Mouse (Mus musculus) midbrain, embryonic 16.5 days (tissue): ENCODE data around the gene Hyal1. TPM values are rescaled to one million over a fixed set of nuclear protein-coding genes. Genes with fewer than 3 reads are reported as not detected.

Experiments used
- ATAC-seq: fragments of 200-750 bp; cut with Nextera tagmentation; 2 replicates; pipeline ENCODE4 v1.8.0; 2017; ENCODE audit warnings: moderate TSS enrichment
- H3K27ac ChIP-seq: fragments of 300-500 bp; sonication (generic); 2 replicates; pipeline ENCODE4 v1.5.1; 2014; ENCODE audit warnings: mild to moderate bottlenecking, low read length, mixed read lengths
- H3K27me3 ChIP-seq: fragments of 300-500 bp; sonication (generic); 2 replicates; pipeline ENCODE4 v1.6.1; 2014; ENCODE audit warnings: low read depth, low read length, mixed read lengths; ENCODE audit not compliant: control insufficient read depth, insufficient read depth
- H3K36me3 ChIP-seq: fragments of 300-500 bp; sonication (generic); 2 replicates; pipeline ENCODE4 v1.6.1; 2014; ENCODE audit warnings: mild to moderate bottlenecking, low read length, moderate library complexity, mixed read lengths; ENCODE audit not compliant: control insufficient read depth, insufficient read depth
- H3K4me1 ChIP-seq: fragments of 300-500 bp; sonication (generic); 2 replicates; pipeline ENCODE4 v1.6.1; 2014; ENCODE audit warnings: mild to moderate bottlenecking, low read length, mixed read lengths; ENCODE audit not compliant: control insufficient read depth, insufficient read depth
- H3K4me2 ChIP-seq: fragments of 300-500 bp; sonication (generic); 2 replicates; pipeline ENCODE4 v1.6.1; 2014; ENCODE audit warnings: mild to moderate bottlenecking, low read length, mixed read lengths
- H3K4me3 ChIP-seq: fragments of 300-500 bp; sonication (generic); 2 replicates; pipeline ENCODE4 v1.5.1; 2014; ENCODE audit warnings: low read depth, mild to moderate bottlenecking, low read length, moderate library complexity, mixed read lengths
- H3K9ac ChIP-seq: fragments of 300-500 bp; sonication (generic); 2 replicates; pipeline ENCODE4 v1.6.1; 2014; ENCODE audit warnings: low read depth, low read length, mixed read lengths
- H3K9me3 ChIP-seq: fragments of 300-500 bp; sonication (generic); replicated peaks from 2 replicates; pipeline ENCODE4 v1.6.1; 2014; ENCODE audit warnings: mild to moderate bottlenecking, low read length, mixed read lengths; ENCODE audit not compliant: control insufficient read depth, poor library complexity, severe bottlenecking
- WGBS: fragments of 180-500 bp; shearing (Covaris S2); extraction: QIAGEN DNeasy Blood & Tissue Kit; methylation state at CpG from one replicate; pipeline ENCODE4 v1.1.7; 2014; 5-methylcytosine and 5-hydroxymethylcytosine counted together
- polyA plus RNA-seq: library from polyadenylated mRNA; unstranded; fragments of >200 nt; fragmentation: Nextera tagmentation; extraction: Ambion mirVana; gene quantifications from 2 replicates; pipeline ENCODE4 v1.2.1, GENCODE M21; 2015

The Hyal1 gene
- polyA plus RNA-seq: 7.2 TPM in 2 replicates

DNA sequence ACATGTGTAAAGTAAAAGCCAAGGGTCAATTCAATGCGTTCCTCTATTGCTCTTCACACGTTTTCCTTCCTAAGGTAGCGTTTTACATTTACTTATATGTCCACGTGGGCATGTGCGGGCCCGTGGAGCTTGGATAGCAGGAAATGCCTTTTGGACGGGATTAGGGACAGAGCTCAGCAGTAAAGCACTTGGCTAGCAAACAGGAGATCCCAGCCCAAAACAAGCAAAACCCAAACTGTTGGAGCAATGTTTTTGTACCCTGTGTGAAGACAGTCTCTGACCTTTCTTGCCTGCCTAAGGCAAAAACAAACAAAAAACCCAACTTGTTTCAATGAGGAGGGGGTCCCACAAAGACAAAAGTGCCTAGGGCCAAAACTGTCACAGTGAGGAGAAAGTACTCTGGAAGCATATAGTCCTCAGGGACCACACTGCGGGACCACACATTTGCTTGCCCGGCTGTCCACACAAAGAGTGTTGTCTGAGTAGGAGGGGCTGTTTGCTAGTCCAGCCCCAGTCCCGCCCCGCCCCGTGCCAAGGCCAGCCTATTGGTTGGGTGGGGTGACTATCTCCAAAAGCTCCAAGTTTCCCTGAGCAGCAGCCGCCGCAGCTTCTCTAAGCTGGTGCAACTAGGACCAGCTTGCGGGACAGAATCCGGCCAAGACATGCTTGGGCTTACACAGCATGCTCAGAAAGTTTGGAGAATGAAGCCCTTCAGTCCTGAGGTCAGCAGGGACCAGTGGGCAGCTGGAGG is at the start of gene Hyal1:
TSS of gene Hyal1 (plus strand) at position 571 of the 751 bp plus-strand sequence.
- no peak within 1 kb of the TSS; the same call in 1 of the 2 replicates for H3K9ac ChIP-seq
- no peaks in the 10 kb centered on the region for H3K9me3 ChIP-seq
- ATAC-seq: no peak
- no peaks in the 10 kb centered on the region for H3K27me3 ChIP-seq
- H3K27ac ChIP-seq: peak within 1 kb of the TSS; percentile 35; the same call in 1 of the 2 replicates
- H3K4me2 ChIP-seq: peak within 1 kb of the TSS; percentile 29
- WGBS: 30% methylated on average over 16 of the region's 16 CpGs
- H3K4me3 ChIP-seq: peak within 1 kb of the TSS; percentile 10; the same call in 1 of the 2 replicates
- H3K4me1 ChIP-seq: peaks cover 17% of the 10 kb centered on the region
- H3K36me3 ChIP-seq: peaks cover 13% of the 10 kb centered on the region; the same call in 1 of the 2 replicates

DNA sequence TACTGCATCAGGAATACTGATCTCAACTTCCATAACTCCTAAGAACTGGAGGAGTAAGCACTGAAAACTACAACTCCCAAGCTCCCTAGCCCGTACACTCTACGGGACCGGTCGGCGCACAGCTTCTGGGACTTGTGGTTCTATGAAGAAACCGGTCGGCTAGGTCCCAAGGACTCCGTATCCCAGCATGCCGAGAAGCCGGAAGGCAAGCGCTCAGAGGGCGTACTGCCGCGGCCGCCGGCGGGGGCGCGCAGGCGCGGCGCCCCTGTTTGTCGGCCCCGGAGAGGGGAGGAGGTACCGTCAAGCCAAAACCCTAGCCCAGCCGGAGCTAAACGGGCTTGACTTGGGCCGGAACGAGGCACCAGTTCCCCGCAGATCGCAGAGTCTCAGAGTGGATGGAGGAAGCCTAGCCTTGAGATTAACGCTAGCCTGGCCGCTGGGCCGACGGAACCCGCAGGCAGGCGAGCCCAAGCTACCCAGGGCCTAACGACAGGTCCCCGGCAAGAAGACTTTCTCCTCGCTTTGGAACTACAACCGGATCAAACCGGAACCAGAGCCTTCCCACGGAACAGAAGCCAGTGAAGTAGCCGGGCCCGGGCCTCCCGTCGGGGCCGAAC is 42.8 kb upstream of the Hyal1 start, which contains the start of gene Tmem115:
TSS of gene Tmem115 (plus strand) at position 155 of the 617 bp plus-strand sequence.
- Histone ChIP-seq H3K27ac (peak within 1 kb of the TSS; percentile 69), H3K4me3 (peak within 1 kb of the TSS; percentile 88), H3K4me2 (peak within 1 kb of the TSS; percentile 98), H3K9ac (peak within 1 kb of the TSS; percentile 86), H3K4me1 (peaks cover 21% of the 10 kb centered on the region), H3K36me3 (peaks cover 8% of the 10 kb centered on the region), H3K27me3 (no peaks in the 10 kb centered on the region), H3K9me3 (no peaks in the 10 kb centered on the region)
- ATAC-seq: peak; percentile 98
- under 1% methylated on average over 48 of the region's 48 CpGs for WGBS

DNA sequence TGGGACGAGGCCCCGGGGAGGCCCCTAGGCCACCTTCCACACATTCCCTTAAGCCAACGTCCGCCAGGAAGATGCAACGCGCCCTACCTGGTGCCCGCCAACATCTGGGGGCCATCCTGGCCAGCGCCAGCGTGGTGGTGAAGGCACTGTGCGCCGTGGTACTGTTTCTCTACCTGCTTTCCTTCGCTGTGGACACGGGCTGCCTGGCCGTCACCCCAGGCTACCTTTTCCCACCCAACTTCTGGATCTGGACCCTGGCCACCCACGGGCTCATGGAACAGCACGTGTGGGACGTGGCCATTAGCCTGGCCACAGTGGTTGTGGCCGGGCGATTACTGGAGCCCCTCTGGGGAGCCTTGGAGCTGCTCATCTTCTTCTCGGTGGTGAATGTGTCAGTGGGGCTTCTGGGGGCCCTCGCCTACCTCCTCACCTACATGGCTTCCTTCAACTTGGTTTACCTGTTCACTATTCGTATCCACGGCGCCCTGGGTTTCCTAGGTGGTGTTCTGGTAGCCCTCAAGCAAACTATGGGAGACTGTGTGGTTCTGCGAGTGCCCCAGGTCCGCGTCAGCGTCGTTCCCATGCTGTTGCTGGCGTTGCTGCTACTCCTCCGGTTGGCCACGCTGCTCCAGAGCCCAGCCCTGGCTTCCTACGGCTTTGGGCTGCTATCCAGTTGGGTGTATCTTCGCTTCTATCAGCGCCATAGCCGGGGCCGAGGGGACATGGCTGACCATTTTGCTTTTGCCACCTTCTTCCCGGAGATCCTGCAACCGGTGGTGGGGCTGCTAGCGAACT is 42.1 kb upstream of the Hyal1 start:
- ATAC-seq: no peak; the same call in 1 of the 2 replicates
- no peaks in the 10 kb centered on the region for H3K27me3 ChIP-seq
- H3K9me3 ChIP-seq: no peaks in the 10 kb centered on the region
- H3K4me1 ChIP-seq: peaks cover 21% of the 10 kb centered on the region
- H3K4me2 ChIP-seq: peak overlapping the region; percentile 98
- H3K4me3 ChIP-seq: peak overlapping the region; percentile 88
- peak overlapping the region; percentile 69 for H3K27ac ChIP-seq
- WGBS: under 1% methylated on average over 40 of the region's 40 CpGs
- peak overlapping the region; percentile 86 for H3K9ac ChIP-seq
- peaks cover 14% of the 10 kb centered on the region for H3K36me3 ChIP-seq

DNA sequence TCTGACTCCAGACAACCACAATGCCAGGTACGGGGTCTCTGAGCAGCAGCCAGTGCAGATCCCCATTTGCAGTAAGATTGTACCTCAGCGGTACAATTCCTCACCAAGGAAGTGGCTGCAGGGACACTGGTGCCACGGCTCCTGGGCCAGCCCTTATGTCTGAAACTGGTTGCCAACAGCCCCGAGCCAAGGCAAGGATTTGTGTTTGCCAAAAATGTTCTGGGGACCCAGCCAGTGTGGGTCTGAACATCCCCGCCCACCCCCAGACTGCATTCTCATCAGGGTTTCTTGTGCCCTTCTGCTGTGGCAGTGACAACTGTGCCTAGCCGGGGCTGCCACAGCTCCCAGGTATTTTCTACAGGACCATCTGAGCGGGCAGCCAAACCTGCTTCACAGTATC is 38.5 kb upstream of the Hyal1 start:
- Histone ChIP-seq H3K9ac (no peak overlapping the region), H3K4me2 (no peak overlapping the region), H3K27me3 (no peaks in the 10 kb centered on the region), H3K9me3 (no peaks in the 10 kb centered on the region), H3K4me3 (no peak overlapping the region), H3K27ac (no peak overlapping the region), H3K36me3 (peaks cover 19% of the 10 kb centered on the region), H3K4me1 (peaks cover 41% of the 10 kb centered on the region)
- WGBS: 96% methylated on average over 7 of the region's 7 CpGs
- ATAC-seq: no peak

DNA sequence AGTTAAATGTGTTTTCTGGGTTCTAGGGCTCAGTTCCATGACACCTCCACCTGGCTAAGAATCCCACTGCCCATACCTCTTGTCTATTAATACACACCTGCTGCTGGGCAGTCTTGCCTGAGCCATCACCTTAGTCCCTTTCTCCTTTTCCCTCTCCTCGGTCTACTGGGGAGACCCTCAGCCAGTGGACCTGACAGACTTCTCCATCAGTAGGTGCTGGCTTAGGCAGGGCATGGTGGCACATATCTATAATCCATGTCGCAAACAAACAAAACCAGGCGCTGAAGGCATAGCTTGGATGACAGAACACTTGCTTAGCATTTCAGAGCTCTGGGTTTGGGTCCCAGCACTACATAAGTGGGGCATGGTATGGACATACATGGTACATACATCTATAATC is 38.0 kb upstream of the Hyal1 start:
- Histone ChIP-seq H3K4me3 (no peak overlapping the region), H3K9me3 (no peaks in the 10 kb centered on the region), H3K36me3 (peaks cover 23% of the 10 kb centered on the region), H3K4me1 (peaks cover 41% of the 10 kb centered on the region), H3K27me3 (no peaks in the 10 kb centered on the region), H3K9ac (no peak overlapping the region), H3K4me2 (no peak overlapping the region), H3K27ac (no peak overlapping the region)
- no peak for ATAC-seq
- 88% methylated on average over 3 of the region's 3 CpGs for WGBS

DNA sequence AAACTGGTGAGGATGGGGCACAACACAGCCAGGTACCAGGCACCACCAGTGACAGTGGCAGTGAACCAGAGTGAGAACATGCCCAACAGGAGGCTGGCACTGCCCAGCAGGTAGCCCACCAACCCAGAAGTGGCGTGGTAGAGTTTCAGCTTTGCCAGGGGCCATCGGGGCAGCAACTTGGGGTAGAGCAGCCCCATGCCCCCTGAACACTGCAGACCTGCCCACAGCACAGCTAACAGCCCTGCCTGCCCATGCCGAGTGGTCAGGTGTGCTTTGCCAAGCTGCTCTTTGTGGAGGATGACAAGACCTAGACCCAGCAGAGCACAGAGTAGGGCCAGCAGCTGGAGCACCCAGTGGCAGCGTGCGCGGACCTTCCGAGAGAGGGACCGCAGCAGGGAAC is 36.8 kb upstream of the Hyal1 start:
- H3K9me3 ChIP-seq: no peaks in the 10 kb centered on the region
- no peak overlapping the region for H3K9ac ChIP-seq
- H3K4me3 ChIP-seq: no peak overlapping the region
- no peaks in the 10 kb centered on the region for H3K27me3 ChIP-seq
- peaks cover 30% of the 10 kb centered on the region for H3K36me3 ChIP-seq
- no peak overlapping the region for H3K4me2 ChIP-seq
- ATAC-seq: no peak
- H3K4me1 ChIP-seq: peaks cover 41% of the 10 kb centered on the region
- H3K27ac ChIP-seq: no peak overlapping the region
- WGBS: 95% methylated on average over 8 of the region's 8 CpGs

DNA sequence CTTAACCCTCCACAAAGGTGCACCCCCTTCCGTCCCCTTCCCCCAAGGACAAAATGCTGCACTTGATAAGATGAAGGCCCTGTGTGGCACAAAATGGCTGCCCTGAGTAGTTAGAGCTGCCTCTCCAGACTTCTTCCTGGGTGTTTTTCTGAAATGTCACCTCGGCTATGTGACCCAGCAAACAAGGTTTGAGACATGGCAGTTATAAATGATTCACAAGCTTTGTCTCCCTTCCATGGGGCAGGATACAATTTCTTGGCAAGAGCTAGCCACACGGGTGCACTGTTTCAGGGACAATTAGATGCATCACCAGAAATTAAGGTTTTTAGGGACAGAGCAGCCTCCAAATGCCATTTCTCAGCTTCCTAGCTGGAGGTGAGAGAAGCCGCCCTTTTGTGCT is 36.3 kb upstream of the Hyal1 start:
- no peak overlapping the region for H3K27ac ChIP-seq
- H3K9me3 ChIP-seq: no peaks in the 10 kb centered on the region
- peaks cover 40% of the 10 kb centered on the region for H3K4me1 ChIP-seq
- H3K36me3 ChIP-seq: peaks cover 34% of the 10 kb centered on the region
- no peak overlapping the region for H3K9ac ChIP-seq
- no peak overlapping the region for H3K4me3 ChIP-seq
- no peak for ATAC-seq
- WGBS: 75% methylated on average over 4 of the region's 4 CpGs
- peak overlapping the region; percentile 97; the same call in 1 of the 2 replicates for H3K4me2 ChIP-seq
- no peaks in the 10 kb centered on the region for H3K27me3 ChIP-seq

DNA sequence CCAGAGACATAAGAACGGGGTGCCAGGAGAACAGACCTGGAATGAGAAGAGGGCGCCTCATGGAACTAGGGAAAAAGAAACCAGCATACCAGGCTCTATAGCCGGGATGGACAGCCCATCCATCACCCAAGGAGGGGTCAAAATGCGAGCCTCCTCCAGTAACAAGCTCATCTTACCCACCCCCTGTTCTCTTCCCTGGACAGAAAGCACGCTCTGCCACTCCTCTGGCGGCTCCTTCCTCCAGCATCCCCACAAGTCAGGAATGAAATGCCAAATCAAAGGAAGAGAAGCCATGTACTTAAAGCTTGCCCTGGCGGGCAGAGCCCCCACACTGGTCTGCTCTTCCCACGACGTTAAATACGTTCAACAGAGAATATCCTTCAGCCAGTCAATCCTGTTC is 35.7 kb upstream of the Hyal1 start:
- peak overlapping the region; percentile 69 for H3K4me3 ChIP-seq
- H3K27ac ChIP-seq: peak overlapping the region; percentile 73; the same call in 1 of the 2 replicates
- peaks cover 36% of the 10 kb centered on the region for H3K4me1 ChIP-seq
- peak overlapping the region; percentile 97 for H3K4me2 ChIP-seq
- no peaks in the 10 kb centered on the region for H3K9me3 ChIP-seq
- WGBS: 42% methylated on average over 10 of the region's 10 CpGs
- peak overlapping the region; percentile 74 for H3K9ac ChIP-seq
- peaks cover 34% of the 10 kb centered on the region for H3K36me3 ChIP-seq
- ATAC-seq: no peak
- H3K27me3 ChIP-seq: no peaks in the 10 kb centered on the region
